Mouse (Mus musculus): ENCODE data around the gene Prr36. TPM values are rescaled to one million over a fixed set of nuclear protein-coding genes. Genes with fewer than 3 reads are reported as not detected.
"Not testable (repeated sequence)": the region's sequence is repeated elsewhere in the genome, so short reads cannot be mapped to it uniquely, and the experiment has no call there.

Gene Prr36
- polyA plus RNA-seq, 1 experiment from 2014 or later = 0.99 TPM

GRCm38 (mm10) chr8:4258678-4259077, 41.4 kb upstream of the Prr36 start:
- 0% methylated on average over 27 of the region's 32 CpGs for WGBS
- TF ChIP-seq CTCF (IDR thresholded peaks at IDR 0.05) (no peak), EP300 (IDR thresholded peaks at IDR 0.05) (no peak)
- DNase-seq (ENCODE audit: low spot score) = no peak

GRCm38 (mm10) chr8:4258233-4258632, 41.0 kb upstream of the Prr36 start:
- DNase-seq (ENCODE audit: low spot score) (peak; percentile 76), ATAC-seq (peak; percentile 60)
- H3K9ac ChIP-seq (replicated peaks; ENCODE audit: low read depth) = no peak overlapping the region
- peak overlapping the region; percentile 99 for H3K4me2 ChIP-seq (replicated peaks; ENCODE audit: low read depth, low read length)
- no peaks in the 10 kb centered on the region for H3K4me1 ChIP-seq (ENCODE audit: insufficient read depth, low read depth, low read length)
- peak overlapping the region; percentile 55 for H3K4me3 ChIP-seq (ENCODE audit: low read depth, low read length)
- H3K36me3 ChIP-seq (ENCODE audit: insufficient read depth, low read length) = peaks cover 18% of the 10 kb centered on the region; the same call in 1 of the 2 replicates
- TF ChIP-seq CTCF (IDR thresholded peaks at IDR 0.05) = peak; percentile 96
- no peak for TF ChIP-seq EP300 (IDR thresholded peaks at IDR 0.05)
- WGBS = 2% methylated on average over 35 of the region's 35 CpGs
- no peaks in the 10 kb centered on the region for H3K9me3 ChIP-seq (ENCODE audit: low read length)
- no peaks in the 10 kb centered on the region for H3K27me3 ChIP-seq (replicated peaks; ENCODE audit: insufficient read depth, low read length)
- H3K27ac ChIP-seq (ENCODE audit: low read length) = no peak overlapping the region

More at GRCm38 (mm10) chr8:4258678-4259077, 41.4 kb upstream of the Prr36 start:
- peak overlapping the region; percentile 99 for H3K4me2 ChIP-seq (replicated peaks; ENCODE audit: low read depth, low read length)
- peak overlapping the region; percentile 55 for H3K4me3 ChIP-seq (ENCODE audit: low read depth, low read length)
- 0 out of 2 replicates have a peak overlapping the region, but pooled peaks have one; percentile 19 for H3K9ac ChIP-seq (replicated peaks; ENCODE audit: low read depth)
- no peaks in the 10 kb centered on the region for H3K27me3 ChIP-seq (replicated peaks; ENCODE audit: insufficient read depth, low read length)
- H3K36me3 ChIP-seq (ENCODE audit: insufficient read depth, low read length) = peaks cover 18% of the 10 kb centered on the region; the same call in 1 of the 2 replicates
- no peaks in the 10 kb centered on the region for H3K4me1 ChIP-seq (ENCODE audit: insufficient read depth, low read depth, low read length)
- no peak overlapping the region for H3K27ac ChIP-seq (ENCODE audit: low read length)
- no peaks in the 10 kb centered on the region for H3K9me3 ChIP-seq (ENCODE audit: low read length)
- peak; percentile 56 for ATAC-seq

GRCm38 (mm10) chr8:4257350-4257749, 40.1 kb upstream of the Prr36 start:
- no peak overlapping the region for H3K9ac ChIP-seq (replicated peaks; ENCODE audit: low read depth)
- H3K36me3 ChIP-seq (ENCODE audit: insufficient read depth, low read length) = peaks cover 18% of the 10 kb centered on the region; the same call in 1 of the 2 replicates
- H3K9me3 ChIP-seq (ENCODE audit: low read length) = no peaks in the 10 kb centered on the region
- DNase-seq (ENCODE audit: low spot score) = no peak
- no peak overlapping the region for H3K4me2 ChIP-seq (replicated peaks; ENCODE audit: low read depth, low read length)
- TF ChIP-seq CTCF (IDR thresholded peaks at IDR 0.05) (no peak), EP300 (IDR thresholded peaks at IDR 0.05) (no peak)
- H3K4me3 ChIP-seq (ENCODE audit: low read depth, low read length) = no peak overlapping the region
- no peak overlapping the region for H3K27ac ChIP-seq (ENCODE audit: low read length)
- no peak for ATAC-seq
- 82% methylated on average over 4 of the region's 4 CpGs for WGBS
- peaks cover 3% of the 10 kb centered on the region; the same call in 1 of the 2 replicates for H3K4me1 ChIP-seq (ENCODE audit: insufficient read depth, low read depth, low read length)
- no peaks in the 10 kb centered on the region for H3K27me3 ChIP-seq (replicated peaks; ENCODE audit: insufficient read depth, low read length)

- H3K27me3 ChIP-seq (replicated peaks; ENCODE audit: insufficient read depth, low read length) = no peaks in the 10 kb centered on the region
- no peak overlapping the region for H3K9ac ChIP-seq (replicated peaks; ENCODE audit: low read depth)
- WGBS = 48% methylated on average over 4 of the region's 4 CpGs
- DNase-seq (ENCODE audit: low spot score) = no peak
- peaks cover 18% of the 10 kb centered on the region; the same call in 1 of the 2 replicates for H3K36me3 ChIP-seq (ENCODE audit: insufficient read depth, low read length)
- TF ChIP-seq EP300 (IDR thresholded peaks at IDR 0.05) (no peak), CTCF (IDR thresholded peaks at IDR 0.05) (no peak)
- H3K9me3 ChIP-seq (ENCODE audit: low read length) = no peaks in the 10 kb centered on the region
- no peak overlapping the region for H3K4me2 ChIP-seq (replicated peaks; ENCODE audit: low read depth, low read length)
- peaks cover 4% of the 10 kb centered on the region; the same call in 1 of the 2 replicates for H3K4me1 ChIP-seq (ENCODE audit: insufficient read depth, low read depth, low read length)
- ATAC-seq = no peak
- no peak overlapping the region for H3K27ac ChIP-seq (ENCODE audit: low read length)
- H3K4me3 ChIP-seq (ENCODE audit: low read depth, low read length) = no peak overlapping the region
Measured at GRCm38 (mm10) chr8:4256911-4257310, 39.7 kb upstream of the Prr36 start.

GRCm38 (mm10) chr8:4255471-4255870, 38.2 kb upstream of the Prr36 start:
- not testable (repeated sequence) for H3K4me2 ChIP-seq (replicated peaks; ENCODE audit: low read depth, low read length); H3K27me3 ChIP-seq (replicated peaks; ENCODE audit: insufficient read depth, low read length); ATAC-seq; H3K36me3 ChIP-seq (ENCODE audit: insufficient read depth, low read length); H3K9me3 ChIP-seq (ENCODE audit: low read length); H3K4me1 ChIP-seq (ENCODE audit: insufficient read depth, low read depth, low read length); DNase-seq (ENCODE audit: low spot score); H3K9ac ChIP-seq (replicated peaks; ENCODE audit: low read depth); H3K27ac ChIP-seq (ENCODE audit: low read length); H3K4me3 ChIP-seq (ENCODE audit: low read depth, low read length)
- WGBS = 79% methylated on average over 7 of the region's 7 CpGs

- DNase-seq (ENCODE audit: low spot score) = peak; percentile 62
- H3K4me1 ChIP-seq (ENCODE audit: insufficient read depth, low read depth, low read length) = peaks cover 4% of the 10 kb centered on the region; the same call in 1 of the 2 replicates
Measured at GRCm38 (mm10) chr8:4254001-4254400, 36.7 kb upstream of the Prr36 start.

More at GRCm38 (mm10) chr8:4254001-4254400, 36.7 kb upstream of the Prr36 start:
- H3K27me3 ChIP-seq (replicated peaks; ENCODE audit: insufficient read depth, low read length) = no peaks in the 10 kb centered on the region
- no peak overlapping the region for H3K27ac ChIP-seq (ENCODE audit: low read length)
- 62% methylated on average over 6 of the region's 6 CpGs for WGBS
- no peak overlapping the region for H3K9ac ChIP-seq (replicated peaks; ENCODE audit: low read depth)
- H3K4me3 ChIP-seq (ENCODE audit: low read depth, low read length) = no peak overlapping the region
- no peaks in the 10 kb centered on the region for H3K9me3 ChIP-seq (ENCODE audit: low read length)
- ATAC-seq = no peak
- TF ChIP-seq EP300 (IDR thresholded peaks at IDR 0.05) = no peak
- TF ChIP-seq CTCF (IDR thresholded peaks at IDR 0.05) = peak; percentile 67
- 0 out of 2 replicates have a peak, but pooled peaks cover 4% of the 10 kb centered on the region for H3K36me3 ChIP-seq (ENCODE audit: insufficient read depth, low read length)
- H3K4me2 ChIP-seq (replicated peaks; ENCODE audit: low read depth, low read length) = peak overlapping the region; percentile 86; the same call in 1 of the 2 replicates

Measured in lung, postnatal 0 days (tissue).